Mouse (Mus musculus): ENCODE results near the gene Mrpl16.

Mrpl16 gene

DNA sequence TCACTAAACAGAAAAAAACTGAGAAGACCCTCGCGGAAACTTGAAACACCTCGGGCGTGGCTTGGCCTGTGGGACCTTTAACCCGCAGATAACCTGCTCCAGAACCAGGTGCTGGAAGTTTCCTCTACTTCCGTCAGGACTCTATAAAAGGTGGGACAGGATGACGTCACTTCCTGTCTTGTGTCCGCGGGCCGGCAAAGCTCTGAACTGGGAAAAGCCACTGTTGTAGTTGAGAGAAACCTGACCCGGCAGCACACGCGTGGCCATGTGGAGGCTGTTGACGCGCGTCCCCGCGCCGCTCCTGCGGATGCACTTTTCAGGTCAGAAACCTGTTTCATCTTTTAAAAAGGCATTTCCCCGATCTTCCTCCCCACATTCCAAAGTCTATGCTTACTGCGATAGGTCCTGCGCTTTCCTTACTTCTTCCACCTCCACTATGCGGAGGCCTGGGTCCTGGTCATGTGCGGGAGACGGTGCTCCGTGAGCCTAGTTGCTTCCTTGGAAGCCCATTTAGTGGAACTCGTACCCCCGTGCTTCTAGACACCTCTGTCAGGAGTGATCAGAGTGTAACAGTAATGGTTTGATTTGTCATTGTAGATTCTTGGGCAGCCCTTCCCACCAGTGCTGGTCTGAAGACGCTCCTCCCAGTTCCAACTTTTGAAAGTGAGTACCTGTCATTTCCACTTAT, at the start of gene Mrpl16:
Mrpl16 (plus strand) TSS at position 187 of the 688 bp plus-strand sequence.
- peak; percentile 97 for DNase-seq (ENCODE audit: low read depth)

GRCm38 (mm10) chr19:11723870-11724269, 46.3 kb upstream of the Mrpl16 start:
- DNase-seq (ENCODE audit: low read depth) = no peak

DNA sequence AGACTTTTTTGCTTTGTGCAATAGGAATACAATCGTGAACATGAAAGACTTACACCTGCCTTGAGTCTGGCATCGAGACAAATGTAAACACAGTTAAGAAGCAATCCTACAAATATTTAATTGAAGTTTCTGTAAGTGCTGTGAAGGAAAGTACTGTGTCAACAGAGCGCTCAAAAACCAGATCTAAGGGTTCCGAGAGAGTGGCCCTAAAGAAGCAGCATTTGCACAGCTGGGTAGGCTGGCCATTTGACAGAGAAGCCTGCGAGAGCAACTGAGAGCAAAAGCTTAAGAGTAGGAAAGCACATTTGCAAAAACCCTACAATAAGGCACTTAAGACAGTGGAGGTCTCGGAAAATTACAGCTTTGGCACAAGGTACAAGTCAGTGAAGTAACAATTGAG, 45.9 kb upstream of the Mrpl16 start:
- no peak for DNase-seq (ENCODE audit: low read depth)

DNA sequence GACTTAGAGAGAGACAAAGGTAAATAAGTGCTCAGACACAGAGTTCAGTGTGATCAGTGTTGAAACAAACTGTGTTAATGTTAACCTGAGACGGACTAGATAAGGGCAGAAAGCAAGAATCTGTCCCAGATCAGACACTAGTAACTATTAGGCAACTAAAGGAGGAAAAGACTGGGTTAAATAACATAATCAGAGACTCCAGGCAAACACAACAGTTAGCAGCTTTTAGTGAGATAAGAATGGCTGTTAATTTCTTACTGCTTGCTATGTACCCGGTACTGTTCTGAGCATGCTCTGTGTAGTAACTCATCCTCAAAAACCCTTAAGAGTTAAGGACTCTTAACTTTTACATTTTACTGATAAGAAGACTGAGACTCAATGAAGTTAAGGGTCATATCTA, 44.3 kb upstream of the Mrpl16 start:
- no peak for DNase-seq (ENCODE audit: low read depth)

DNA sequence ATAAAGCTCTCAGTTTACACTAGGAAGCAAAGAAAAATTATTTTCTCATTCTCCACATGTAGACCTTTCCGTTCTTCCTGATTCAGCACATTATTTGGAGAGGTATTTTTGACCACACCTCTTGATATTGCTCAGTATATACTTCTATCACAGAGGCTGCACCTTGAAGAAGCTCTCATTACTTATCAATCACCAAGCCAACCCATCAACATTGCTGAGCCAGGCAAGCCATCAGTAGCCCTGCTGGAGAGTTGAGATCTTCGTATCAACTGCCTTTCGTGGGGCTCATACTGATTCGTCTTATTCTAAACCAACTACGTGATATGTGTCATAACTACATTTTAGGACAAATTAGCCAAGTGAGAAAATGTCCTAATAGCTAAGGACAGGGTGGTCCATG, 42.9 kb upstream of the Mrpl16 start:
- DNase-seq (ENCODE audit: low read depth) = no peak

DNA sequence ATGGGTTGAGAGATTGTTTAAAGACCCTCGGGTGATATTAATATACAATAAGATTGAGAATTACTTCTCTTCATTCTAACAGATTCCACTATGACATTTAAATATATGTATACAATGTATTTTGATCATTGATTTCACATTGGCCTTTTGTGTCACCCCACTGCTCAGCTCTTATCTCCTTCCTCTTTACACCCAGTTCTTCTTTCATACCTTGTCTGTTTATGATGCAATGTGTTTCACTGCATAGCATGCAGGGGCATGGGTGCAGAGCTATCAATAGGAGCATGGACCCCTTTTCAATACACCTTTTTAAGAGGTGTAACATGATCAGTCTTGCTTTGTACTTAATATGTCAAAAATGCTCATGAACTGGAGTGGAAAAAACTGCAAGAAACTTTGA, 39.9 kb upstream of the Mrpl16 start:
- no peak for DNase-seq (ENCODE audit: low read depth)

DNA sequence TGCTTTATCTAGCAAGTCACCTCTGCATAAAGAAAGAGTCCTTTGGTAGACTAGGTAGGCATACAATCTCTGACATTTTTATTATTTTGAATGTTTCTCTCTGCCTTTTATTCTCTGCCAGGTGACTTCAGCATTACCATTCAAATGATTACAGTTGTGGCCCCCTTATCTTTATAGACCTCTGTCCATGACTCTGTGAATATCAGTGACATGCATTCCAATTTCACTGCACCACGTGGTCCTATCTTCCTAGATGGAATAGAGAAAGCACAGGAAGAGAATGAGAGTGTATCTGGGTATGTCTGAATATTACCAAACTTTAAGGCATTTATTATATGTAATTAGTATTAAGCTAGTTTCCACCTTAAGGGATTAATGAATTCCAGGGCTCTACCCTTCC, 33.7 kb upstream of the Mrpl16 start:
- no peak for DNase-seq (ENCODE audit: low read depth)

- DNase-seq (ENCODE audit: low read depth) = no peak
These were observed 24.5 kb upstream of the Mrpl16 start for GRCm38 (mm10) chr19:11745680-11746079.

GRCm38 (mm10) chr19:11747298-11747697, 22.9 kb upstream of the Mrpl16 start, which contains the start of gene Gif:
TSS of gene Gif (plus strand) at chr19:11747554.
- no peak for DNase-seq (ENCODE audit: low read depth)

GRCm38 (mm10) chr19:11765059-11765458, 5.1 kb upstream of the Mrpl16 start:
- no peak for DNase-seq (ENCODE audit: low read depth)

GRCm38 (mm10) chr19:11766413-11766812, 3.8 kb upstream of the Mrpl16 start:
- DNase-seq (ENCODE audit: low read depth) = no peak

GRCm38 (mm10) chr19:11768163-11768562, 2.0 kb upstream of the Mrpl16 start:
- peak; percentile 78 for DNase-seq (ENCODE audit: low read depth)

- peak; percentile 15 for DNase-seq (ENCODE audit: low read depth)
These were observed 802 bp upstream of the Mrpl16 start for GRCm38 (mm10) chr19:11769257-11769920.

- peak; percentile 78 for DNase-seq (ENCODE audit: low read depth)
These were observed 7.1 kb downstream of the Mrpl16 start for GRCm38 (mm10) chr19:11777191-11777865.

DNA sequence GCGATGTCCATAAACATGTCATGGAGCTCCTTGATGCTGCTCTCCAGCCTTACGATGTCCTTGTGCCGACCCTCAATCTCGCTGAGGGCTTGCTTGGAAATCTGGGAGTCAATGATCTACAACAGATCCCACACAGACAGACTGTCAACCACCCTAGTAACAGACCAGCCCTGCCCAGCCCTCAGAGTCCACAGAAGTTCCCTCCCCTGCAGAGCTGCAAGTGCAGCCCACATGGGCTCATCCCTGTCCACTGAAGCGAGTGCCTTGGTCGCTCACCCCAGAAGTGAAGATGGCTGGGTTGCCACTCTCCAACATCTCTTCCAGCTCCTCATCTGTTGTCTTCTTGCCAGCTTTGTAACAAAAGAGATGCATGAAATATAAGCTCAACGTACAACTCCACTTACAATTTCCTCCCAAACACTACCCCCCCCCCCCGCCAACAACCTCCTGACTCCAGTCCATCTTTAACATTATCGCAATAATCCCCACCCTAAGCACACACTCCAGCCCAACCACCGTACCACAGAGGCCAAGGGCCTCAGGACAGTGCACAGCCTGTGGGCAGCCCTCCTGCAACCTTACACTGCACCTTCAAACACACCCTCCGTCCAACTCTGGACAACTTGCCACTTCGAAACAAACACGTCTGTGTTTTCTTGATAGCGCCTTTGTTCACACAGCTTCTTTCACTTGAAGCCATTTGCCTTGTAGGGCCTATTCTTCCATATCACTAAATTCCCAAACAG, 15.4 kb downstream of the Mrpl16 start:
- no peak for DNase-seq (ENCODE audit: low read depth)

- no peak for DNase-seq (ENCODE audit: low read depth)
These were observed 17.6 kb downstream of the Mrpl16 start for GRCm38 (mm10) chr19:11787826-11788225.

- DNase-seq (ENCODE audit: low read depth) = no peak
These were observed 18.7 kb downstream of the Mrpl16 start for GRCm38 (mm10) chr19:11788876-11789275.

DNA sequence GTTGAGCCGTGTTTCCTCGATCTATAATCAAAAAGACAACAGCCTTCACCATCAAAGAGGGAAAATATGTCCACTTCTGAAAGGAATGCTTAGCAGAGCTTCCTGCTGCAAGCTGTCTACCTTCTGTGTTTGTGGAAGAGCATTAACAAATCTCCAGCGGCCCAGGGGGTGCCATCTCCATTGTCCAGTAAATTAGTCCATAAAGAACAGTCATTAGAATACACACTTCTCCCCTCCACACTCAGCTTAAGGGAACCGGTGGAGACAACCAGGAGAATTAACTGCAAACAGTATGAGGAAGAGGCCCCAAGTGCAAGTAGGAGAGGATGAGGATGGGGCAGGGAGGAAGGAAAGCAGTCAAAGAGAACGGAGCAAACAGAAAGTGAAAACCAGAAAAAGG, 21.6 kb downstream of the Mrpl16 start:
- no peak for DNase-seq (ENCODE audit: low read depth)

- DNase-seq (ENCODE audit: low read depth) = no peak
These were observed 23.7 kb downstream of the Mrpl16 start for GRCm38 (mm10) chr19:11793741-11794359.

DNA sequence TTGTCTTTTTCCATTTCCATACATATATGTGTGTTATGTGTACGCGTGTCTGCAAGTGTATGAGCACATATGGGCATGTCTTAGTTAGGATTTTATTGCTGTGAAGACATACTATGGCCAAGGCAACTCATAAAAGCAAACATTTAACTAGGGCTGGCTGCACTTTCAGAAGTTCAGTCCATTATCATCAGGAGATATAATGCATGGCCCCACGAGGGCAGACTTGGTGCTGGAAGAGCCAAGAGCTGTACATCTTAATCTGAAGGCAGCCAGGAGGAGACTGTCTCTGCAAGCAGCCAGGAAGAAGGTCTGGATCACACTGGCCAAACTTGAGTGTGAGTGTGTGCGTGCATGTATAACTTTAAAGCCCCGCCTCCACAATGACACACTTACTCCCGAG, 24.3 kb downstream of the Mrpl16 start:
- no peak for DNase-seq (ENCODE audit: low read depth)

GRCm38 (mm10) chr19:11800531-11801315, 30.5 kb downstream of the Mrpl16 start:
- no peak for DNase-seq (ENCODE audit: low read depth)

All from naive thymus-derived CD4-positive, alpha-beta T cell, adult 2 months (primary cell).